Mouse (Mus musculus) hindbrain, postnatal 0 days (tissue): ENCODE results near the gene Ppfia4. TPM values are rescaled to one million over a fixed set of nuclear protein-coding genes. Genes with fewer than 3 reads are reported as not detected.
"Not testable (repeated sequence)": the region's sequence is repeated elsewhere in the genome, so short reads cannot be mapped to it uniquely, and the experiment has no call there.

Source experiments
- ATAC-seq: fragments of 200-750 bp; cut with Nextera tagmentation; 2 replicates; pipeline ENCODE4 v1.8.0; 2017; ENCODE audit warnings: mild to moderate bottlenecking, moderate TSS enrichment, moderate library complexity
- DNase-seq: peaks from one replicate; pipeline ENCODE4 v3.0.0-alpha.2; 2015; ENCODE audit warnings: low spot score
- H3K27ac ChIP-seq: fragments of 300-500 bp; sonication (generic); 2 replicates; pipeline ENCODE4 v1.5.1; 2014; ENCODE audit warnings: mild to moderate bottlenecking
- H3K27me3 ChIP-seq: fragments of 300-500 bp; sonication (generic); 2 replicates; pipeline ENCODE4 v1.6.1; 2014; ENCODE audit warnings: low read length, mixed read lengths; ENCODE audit not compliant: insufficient read depth
- H3K36me3 ChIP-seq: fragments of 300-500 bp; sonication (generic); 2 replicates; pipeline ENCODE4 v1.6.1; 2014; ENCODE audit warnings: low read length, mixed read lengths; ENCODE audit not compliant: insufficient read depth
- H3K4me1 ChIP-seq: fragments of 300-500 bp; sonication (generic); 2 replicates; pipeline ENCODE4 v1.6.1; 2014; ENCODE audit warnings: antibody characterized with exemption, low read length, mixed read lengths; ENCODE audit not compliant: insufficient read depth
- H3K4me2 ChIP-seq: fragments of 300-500 bp; sonication (generic); 2 replicates; pipeline ENCODE4 v1.6.1; 2014; ENCODE audit warnings: low read depth, mild to moderate bottlenecking, low read length, moderate library complexity, mixed read lengths
- H3K4me3 ChIP-seq: fragments of 300-500 bp; sonication (generic); 2 replicates; pipeline ENCODE4 v1.5.1; 2014; ENCODE audit warnings: low read length
- H3K9ac ChIP-seq: fragments of 300-500 bp; sonication (generic); replicated peaks from 2 replicates; pipeline ENCODE4 v1.6.1; 2014; ENCODE audit warnings: mild to moderate bottlenecking, low read length, moderate library complexity, mixed read lengths
- H3K9me3 ChIP-seq: fragments of 300-500 bp; sonication (generic); 2 replicates; pipeline ENCODE4 v1.6.1; 2016; ENCODE audit warnings: low read length, mixed read lengths
- CTCF ChIP-seq: IDR thresholded peaks from 2 replicates; pipeline ENCODE4 v1.5.1; 2016; ENCODE audit warnings: antibody characterized with exemption, control low read depth, low read depth
- WGBS: fragments of 180-500 bp; shearing (Covaris S2); extraction: QIAGEN DNeasy Blood & Tissue Kit; methylation state at CpG from one replicate; pipeline ENCODE4 v1.1.7; 2014; 5-methylcytosine and 5-hydroxymethylcytosine counted together
- polyA plus RNA-seq: library from polyadenylated mRNA; unstranded; fragments of >200 nt; fragmentation: Nextera tagmentation; extraction: Ambion mirVana; gene quantifications from 2 replicates; pipeline ENCODE4 v1.2.1, GENCODE M21; 2015
- total RNA-seq: library from RNA; depleted of rRNA; stranded (reverse); fragments of >200 nt; gene quantifications from 2 replicates; pipeline ENCODE4 v1.2.3, GENCODE M21; 2014; rRNA removed

Gene Ppfia4
- total and polyA plus RNA-seq, 2 experiments from 2014 or later = 31.6 to 46.5 TPM

DNA sequence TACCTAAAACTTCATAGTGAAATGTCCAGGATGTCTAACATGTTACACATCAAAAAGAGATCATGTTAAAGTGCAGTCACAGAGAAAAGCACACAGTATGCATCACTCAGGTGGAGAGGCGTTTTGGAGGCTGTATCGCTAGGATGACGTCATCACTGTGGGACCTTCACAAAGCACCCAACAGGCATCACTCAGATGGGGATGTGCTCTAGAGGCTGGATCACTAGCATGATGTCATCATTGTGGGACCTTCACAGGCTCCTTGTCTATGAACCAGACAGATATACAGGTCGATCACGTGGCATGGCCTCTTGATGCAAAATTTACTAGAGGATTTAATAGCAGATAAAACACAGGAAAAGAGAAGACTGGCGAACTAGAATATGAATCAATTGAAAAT, 68.4 kb downstream of the Ppfia4 start:
- ATAC-seq (no peak), DNase-seq (no peak)
- no peak for TF ChIP-seq CTCF
- Histone ChIP-seq H3K4me3 (no peak overlapping the region), H3K4me1 (no peaks in the 10 kb centered on the region), H3K4me2 (no peak overlapping the region), H3K36me3 (no peaks in the 10 kb centered on the region), H3K27ac (no peak overlapping the region), H3K9me3 (0 out of 2 replicates have a peak, but pooled peaks cover 6% of the 10 kb centered on the region), H3K9ac (no peak overlapping the region), H3K27me3 (no peaks in the 10 kb centered on the region)
- 94% methylated on average over 6 of the region's 6 CpGs for WGBS

DNA sequence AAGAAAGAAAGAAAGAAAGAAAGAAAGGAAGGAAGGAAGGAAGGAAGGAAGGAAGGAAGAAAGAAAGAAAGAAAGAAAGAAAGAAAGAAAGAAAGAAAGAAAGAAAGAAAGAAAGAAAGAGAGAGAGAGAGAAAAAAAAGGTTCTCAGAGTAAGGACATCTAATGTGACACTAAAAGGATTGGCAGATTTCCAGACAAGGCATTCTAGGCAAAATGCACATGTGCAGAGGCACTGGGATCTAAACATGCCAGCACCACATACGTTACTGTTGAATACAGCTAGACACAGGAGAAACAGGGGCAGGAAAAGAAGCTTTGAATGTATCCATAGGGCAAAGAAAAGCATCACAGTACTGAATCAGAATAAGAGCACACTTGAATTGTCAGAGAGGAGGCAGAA, 83.0 kb downstream of the Ppfia4 start:
- H3K27me3 ChIP-seq, H3K27ac ChIP-seq, H3K4me1 ChIP-seq, H3K36me3 ChIP-seq, DNase-seq, H3K4me2 ChIP-seq, H3K9ac ChIP-seq, H3K9me3 ChIP-seq, H3K4me3 ChIP-seq, ATAC-seq: not testable (repeated sequence)
- 50% methylated on average over 1 of the region's 1 CpGs for WGBS

Other genes with a start within 250 kb of the Ppfia4 start
- gene Chit1, start 221.7 kb downstream of the Ppfia4 start, total RNA-seq = 0.14 TPM in 1 of 2 replicates, not detected in the other
- gene Chit1, start 221.7 kb downstream of the Ppfia4 start, polyA plus RNA-seq = 0.46 and 0.48 TPM in 2 replicates
- 4.5 and 6.2 TPM in 2 replicates for gene Chil1, start 150.8 kb downstream of the Ppfia4 start, total RNA-seq
- gene Chil1, start 150.8 kb downstream of the Ppfia4 start, polyA plus RNA-seq = 3.1 and 4.1 TPM in 2 replicates
- not detected in 2 replicates for gene Mybph, start 139.5 kb downstream of the Ppfia4 start, total RNA-seq
- 0.08 TPM in 1 of 2 replicates, not detected in the other for gene Mybph, start 139.5 kb downstream of the Ppfia4 start, polyA plus RNA-seq
- gene Adora1, start 97.5 kb downstream of the Ppfia4 start, total RNA-seq = 51.1 and 54.2 TPM in 2 replicates
- 32.6 and 33.4 TPM in 2 replicates for gene Adora1, start 97.5 kb downstream of the Ppfia4 start, polyA plus RNA-seq
- gene Myog, start 42.9 kb downstream of the Ppfia4 start, total RNA-seq = 0.16 TPM in 1 of 2 replicates, not detected in the other
- gene Myog, start 42.9 kb downstream of the Ppfia4 start, polyA plus RNA-seq = not detected in 2 replicates
- gene Tmem183a, start 29.1 kb upstream of the Ppfia4 start, total RNA-seq = 189 and 200 TPM in 2 replicates
- gene Tmem183a, start 29.1 kb upstream of the Ppfia4 start, polyA plus RNA-seq = 100 and 106 TPM in 2 replicates
- not detected in 2 replicates for gene 4933406M09Rik, start 53.0 kb upstream of the Ppfia4 start, total RNA-seq
- gene 4933406M09Rik, start 53.0 kb upstream of the Ppfia4 start, polyA plus RNA-seq = not detected in 2 replicates
- 5.6 and 10.8 TPM in 2 replicates for gene Cyb5r1, start 72.6 kb upstream of the Ppfia4 start, total RNA-seq
- gene Cyb5r1, start 72.6 kb upstream of the Ppfia4 start, polyA plus RNA-seq = 11.2 and 11.3 TPM in 2 replicates
- gene Adipor1, start 82.5 kb upstream of the Ppfia4 start, total RNA-seq = 115 and 120 TPM in 2 replicates
- 79.7 and 81.2 TPM in 2 replicates for gene Adipor1, start 82.5 kb upstream of the Ppfia4 start, polyA plus RNA-seq
- 25.6 and 28.5 TPM in 2 replicates for gene Klhl12, start 122.6 kb upstream of the Ppfia4 start, total RNA-seq
- 35.1 and 36.9 TPM in 2 replicates for gene Klhl12, start 122.6 kb upstream of the Ppfia4 start, polyA plus RNA-seq
- 32.8 and 37.6 TPM in 2 replicates for gene Rabif, start 161.7 kb upstream of the Ppfia4 start, total RNA-seq
- 68.6 and 69.2 TPM in 2 replicates for gene Rabif, start 161.7 kb upstream of the Ppfia4 start, polyA plus RNA-seq
- 0.18 TPM in 1 of 2 replicates, not detected in the other for gene Mgat4e, start 216.8 kb upstream of the Ppfia4 start, total RNA-seq
- gene Mgat4e, start 216.8 kb upstream of the Ppfia4 start, polyA plus RNA-seq = not detected in 2 replicates
- gene Kdm5b, start 227.2 kb upstream of the Ppfia4 start, total RNA-seq = 55.7 and 59.2 TPM in 2 replicates
- 41.9 and 42.1 TPM in 2 replicates for gene Kdm5b, start 227.2 kb upstream of the Ppfia4 start, polyA plus RNA-seq